Mouse (Mus musculus) thymus, adult 2 months (tissue): ENCODE data around the gene Arl5c. TPM values are rescaled to one million over a fixed set of nuclear protein-coding genes. Genes with fewer than 3 reads are reported as not detected.

Experiments
- DNase-seq: peaks from one replicate; pipeline ENCODE4 v3.0.0; 2021
- H3K27ac ChIP-seq: fragments of 200-500 bp; 2 replicates; pipeline ENCODE4 v1.5.1; 2012; ENCODE audit warnings: low read length, control low read depth; ENCODE audit not compliant: control insufficient read depth, insufficient read depth
- H3K27me3 ChIP-seq: fragments of 200-500 bp; 2 replicates; pipeline ENCODE4 v1.6.1; 2012; ENCODE audit warnings: mild to moderate bottlenecking, low read length, moderate library complexity, mixed read lengths; ENCODE audit not compliant: control insufficient read depth, insufficient read depth
- H3K36me3 ChIP-seq: fragments of 200-500 bp; 2 replicates; pipeline ENCODE4 v1.6.1; 2012; ENCODE audit warnings: mild to moderate bottlenecking, low read length, moderate library complexity; ENCODE audit not compliant: control insufficient read depth, insufficient read depth
- H3K4me1 ChIP-seq: fragments of 200-500 bp; replicated peaks from 2 replicates; pipeline ENCODE4 v1.6.1; 2012; ENCODE audit warnings: low read length; ENCODE audit not compliant: control insufficient read depth, insufficient read depth
- H3K4me3 ChIP-seq: fragments of 200-500 bp; 2 replicates; pipeline ENCODE4 v1.5.1; 2012; ENCODE audit warnings: mild to moderate bottlenecking, low read length, control low read depth, moderate library complexity; ENCODE audit not compliant: control insufficient read depth, insufficient read depth
- CTCF ChIP-seq: fragments of 200-500 bp; IDR thresholded peaks from 2 replicates; pipeline ENCODE4 v1.5.1; 2012; ENCODE audit warnings: mild to moderate bottlenecking, control low read depth, low read length, moderate library complexity, borderline replicate concordance; ENCODE audit not compliant: control insufficient read depth, poor library complexity, insufficient read depth; ENCODE audit errors: extremely low read depth
- POLR2A ChIP-seq: fragments of 200-500 bp; IDR thresholded peaks from 2 replicates; pipeline ENCODE4 v1.6.1; 2012; ENCODE audit warnings: mild to moderate bottlenecking, low read length, control low read depth, moderate library complexity; ENCODE audit not compliant: control insufficient read depth, poor library complexity, insufficient read depth; ENCODE audit errors: extremely low read depth
- WGBS: fragments of 180-500 bp; shearing (Covaris S2); methylation state at CpG from one replicate; pipeline ENCODE4 v1.1.7; 2018; 5-methylcytosine and 5-hydroxymethylcytosine counted together
- polyA plus RNA-seq: library from polyadenylated mRNA; depleted of rRNA; stranded (reverse); fragments of >200 nt; gene quantifications from 2 replicates; pipeline ENCODE4 v1.2.3, GENCODE M21; 2012

Arl5c gene
- polyA plus RNA-seq, 1 experiment: 217 TPM

DNA sequence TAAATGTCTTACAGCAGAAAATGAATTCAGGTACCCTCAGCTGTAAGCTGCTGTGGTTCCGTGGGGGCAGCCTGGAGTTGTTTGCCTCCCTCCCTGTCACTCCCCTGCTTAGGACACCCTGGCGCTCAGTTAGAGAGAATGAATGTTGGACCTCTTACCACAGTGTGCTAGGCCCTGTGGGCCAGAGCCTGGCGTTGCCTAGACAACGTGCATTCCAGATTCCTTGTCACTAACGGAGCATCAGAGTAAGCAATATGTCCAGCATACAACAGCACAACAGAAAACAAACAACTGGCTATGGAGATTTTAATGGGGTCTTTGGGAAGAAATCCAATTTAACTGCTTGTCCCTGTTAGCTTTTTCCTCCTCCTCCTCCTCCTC is 36.7 kb downstream of the Arl5c start:
- no peak overlapping the region for H3K4me3 ChIP-seq
- peaks cover 32% of the 10 kb centered on the region for H3K4me1 ChIP-seq
- H3K27me3 ChIP-seq: no peaks in the 10 kb centered on the region
- TF ChIP-seq POLR2A (no peak), CTCF (no peak)
- WGBS: 87% methylated on average over 5 of the region's 5 CpGs
- H3K36me3 ChIP-seq: no peaks in the 10 kb centered on the region; the same call in 1 of the 2 replicates
- DNase-seq: no peak
- H3K27ac ChIP-seq: no peak overlapping the region

DNA sequence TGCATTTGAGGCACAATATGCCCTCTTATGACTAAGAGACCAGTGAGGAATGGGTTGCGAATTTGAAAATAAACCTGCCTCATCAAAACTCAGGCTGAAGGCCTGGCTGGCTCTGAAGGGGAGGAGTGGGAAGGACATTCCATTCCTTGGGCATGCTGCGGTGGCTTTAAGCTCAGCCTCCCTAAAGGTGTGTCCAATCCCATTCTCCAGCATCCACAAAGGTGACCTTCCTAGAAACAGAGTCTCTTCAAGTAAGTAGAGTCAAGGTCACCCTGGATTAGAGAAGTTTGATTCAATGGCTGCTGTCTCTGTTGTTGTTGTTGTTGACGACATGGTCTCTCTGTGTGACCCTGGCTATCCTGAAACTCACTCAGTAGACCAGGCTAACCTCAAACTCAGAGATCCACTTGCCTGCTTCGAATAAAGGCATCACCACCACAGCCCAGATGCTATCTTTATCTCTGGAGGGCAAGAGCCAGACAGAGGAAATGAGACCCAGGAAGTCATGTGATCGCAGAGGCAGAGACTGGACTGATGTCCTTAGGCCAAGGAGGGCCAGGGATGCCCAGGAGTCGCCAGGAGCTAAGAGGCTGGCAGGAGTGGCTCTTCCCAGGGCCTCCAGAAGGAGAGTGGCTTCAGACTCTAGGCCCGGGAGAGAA is 37.2 kb downstream of the Arl5c start:
- 70% methylated on average over 7 of the region's 7 CpGs for WGBS
- no peak overlapping the region for H3K27ac ChIP-seq
- H3K4me3 ChIP-seq: no peak overlapping the region
- no peaks in the 10 kb centered on the region for H3K27me3 ChIP-seq
- no peak for DNase-seq
- TF ChIP-seq CTCF (no peak), POLR2A (no peak)
- H3K4me1 ChIP-seq: peaks cover 37% of the 10 kb centered on the region
- H3K36me3 ChIP-seq: peaks cover 1% of the 10 kb centered on the region; the same call in 1 of the 2 replicates

DNA sequence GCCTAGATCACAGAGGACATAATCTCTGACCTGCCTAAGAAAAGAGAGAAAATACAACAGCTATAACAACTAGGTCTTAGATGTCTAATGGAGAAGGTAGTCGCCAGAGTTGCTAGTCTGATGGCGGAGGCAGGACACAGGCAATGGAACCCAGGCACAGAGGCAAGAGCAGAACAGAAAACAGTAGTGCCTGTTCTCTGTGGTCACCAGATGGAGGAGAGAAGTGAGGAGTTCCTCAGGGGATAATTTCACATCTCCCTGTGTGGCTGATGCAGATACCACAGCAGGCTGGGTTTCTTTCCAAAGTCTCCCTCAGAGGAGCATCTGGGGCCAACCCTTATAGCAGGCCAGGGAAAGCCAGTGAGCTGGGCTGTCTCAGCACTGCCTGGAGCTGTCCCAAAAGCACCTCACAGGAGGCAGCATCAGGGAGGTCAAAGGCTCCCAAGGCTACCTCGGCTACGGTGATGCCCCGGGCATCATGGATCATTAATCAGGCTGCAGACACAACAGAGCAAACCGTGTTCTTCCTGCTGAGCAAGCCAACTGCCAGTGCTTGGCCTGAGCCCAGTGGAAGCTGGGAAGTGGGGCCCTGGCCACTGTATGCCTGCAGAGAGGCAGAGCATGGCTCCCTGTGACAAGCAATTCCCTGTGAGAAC is 38.9 kb downstream of the Arl5c start:
- Histone ChIP-seq H3K4me1 (peaks cover 45% of the 10 kb centered on the region), H3K4me3 (no peak overlapping the region), H3K27ac (no peak overlapping the region), H3K27me3 (no peaks in the 10 kb centered on the region), H3K36me3 (peaks cover 7% of the 10 kb centered on the region; the same call in 1 of the 2 replicates)
- no peak for DNase-seq
- 87% methylated on average over 6 of the region's 6 CpGs for WGBS
- TF ChIP-seq CTCF (no peak), POLR2A (no peak)

DNA sequence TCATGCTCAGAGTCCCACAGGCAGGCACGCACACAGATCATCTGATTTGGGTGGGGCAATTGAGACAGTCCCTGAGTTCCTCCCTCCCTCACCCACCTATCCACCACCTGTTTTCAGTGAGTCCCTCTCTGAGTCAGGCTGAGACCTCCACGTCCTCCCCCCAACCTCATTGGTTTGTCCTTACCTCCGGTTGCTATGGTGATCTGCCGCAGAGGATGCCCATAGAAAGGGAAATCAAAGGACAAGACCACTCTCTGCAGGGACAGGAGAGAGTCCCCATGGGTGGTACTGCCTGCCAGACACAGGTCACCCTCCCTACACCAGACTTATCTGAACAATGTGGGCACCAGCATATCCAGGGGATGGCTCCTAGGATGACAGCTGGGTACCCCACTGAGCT is 40.1 kb downstream of the Arl5c start:
- TF ChIP-seq POLR2A: no peak
- 74% methylated on average over 4 of the region's 4 CpGs for WGBS
- no peak for DNase-seq
- Histone ChIP-seq H3K27me3 (no peaks in the 10 kb centered on the region), H3K27ac (no peak overlapping the region), H3K36me3 (peaks cover 7% of the 10 kb centered on the region; the same call in 1 of the 2 replicates), H3K4me1 (peaks cover 45% of the 10 kb centered on the region), H3K4me3 (no peak overlapping the region)

DNA sequence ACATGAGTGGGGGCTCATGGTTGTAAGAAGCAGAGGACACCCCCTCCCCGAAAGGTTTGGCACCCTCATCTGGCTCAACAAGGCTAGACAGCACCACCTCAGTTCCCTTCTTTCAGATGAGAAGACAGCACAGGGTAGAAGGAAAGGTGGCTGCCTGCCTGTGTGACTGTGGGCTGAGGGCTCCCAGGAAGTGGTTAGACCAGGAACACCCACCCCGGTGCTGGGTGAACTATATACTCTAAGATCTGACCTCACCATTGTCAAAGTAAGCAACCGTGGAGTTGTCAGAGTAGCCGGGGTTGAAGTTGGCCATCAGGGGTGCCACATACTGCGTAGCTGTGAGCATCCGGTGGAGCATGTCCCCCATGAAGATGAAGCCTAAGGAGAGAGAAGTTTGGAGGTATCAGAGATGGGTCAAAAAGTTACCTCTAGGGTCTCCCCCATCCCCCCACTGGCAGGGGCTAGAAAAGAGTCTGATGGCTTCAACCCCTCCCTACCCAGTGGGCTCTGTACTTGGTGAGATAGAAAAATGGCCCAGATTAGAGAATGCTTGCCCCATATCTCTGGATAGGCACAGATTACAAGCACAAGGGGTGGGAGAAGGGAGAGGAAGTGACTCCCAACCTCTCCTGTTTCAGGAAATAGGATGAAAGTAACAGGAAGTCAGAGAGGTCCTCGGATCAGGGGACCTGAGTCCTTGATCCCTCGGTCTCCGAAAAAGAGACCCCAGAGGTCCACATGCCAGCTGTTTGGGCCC is 40.7 kb downstream of the Arl5c start:
- peak overlapping the region; percentile 78 for H3K27ac ChIP-seq
- peaks cover 45% of the 10 kb centered on the region for H3K4me1 ChIP-seq
- 0 out of 2 replicates have a peak overlapping the region, but pooled peaks have one; percentile 36 for H3K4me3 ChIP-seq
- DNase-seq: peak; percentile 69
- H3K36me3 ChIP-seq: peaks cover 12% of the 10 kb centered on the region; the same call in 1 of the 2 replicates
- TF ChIP-seq POLR2A (no peak), CTCF (no peak)
- H3K27me3 ChIP-seq: no peaks in the 10 kb centered on the region
- 32% methylated on average over 9 of the region's 9 CpGs for WGBS

DNA sequence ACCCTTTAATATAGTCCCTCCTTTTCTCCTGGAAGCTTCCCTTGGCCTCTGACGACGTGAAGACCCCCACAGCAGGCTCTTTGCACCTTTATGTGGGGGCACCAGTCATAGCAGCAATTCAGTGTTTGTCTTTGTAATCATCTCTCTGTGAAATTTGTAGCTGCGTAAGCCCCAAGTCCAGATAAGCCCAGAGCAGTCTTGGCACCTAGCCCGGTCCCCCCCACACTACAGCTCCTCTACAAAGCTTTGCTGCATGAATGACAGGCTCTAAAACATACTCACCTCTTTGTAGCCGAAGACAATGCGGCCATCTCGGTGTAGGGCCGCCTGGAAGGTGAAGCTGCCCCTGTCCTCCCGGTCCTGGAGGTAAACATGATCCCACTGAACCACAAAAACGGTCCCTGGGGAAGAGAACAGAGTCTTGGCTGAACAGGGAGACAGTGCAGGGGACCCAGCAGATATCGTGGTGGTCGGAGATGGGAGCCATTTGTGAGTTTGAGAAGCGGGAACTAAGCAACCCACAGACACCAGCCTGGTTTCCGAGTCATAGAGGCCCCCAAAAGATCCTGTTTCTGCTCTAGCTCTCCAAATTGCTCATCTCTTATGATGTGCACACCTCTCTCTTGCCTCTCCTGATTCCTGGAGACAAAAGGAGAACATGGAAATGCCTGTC is 41.4 kb downstream of the Arl5c start:
- Histone ChIP-seq H3K27me3 (no peaks in the 10 kb centered on the region), H3K36me3 (peaks cover 12% of the 10 kb centered on the region; the same call in 1 of the 2 replicates), H3K27ac (peak overlapping the region; percentile 78), H3K4me3 (peak overlapping the region; percentile 36), H3K4me1 (peaks cover 49% of the 10 kb centered on the region)
- no peak for DNase-seq
- TF ChIP-seq POLR2A (no peak), CTCF (no peak)
- WGBS: 34% methylated on average over 14 of the region's 14 CpGs
